Mouse (Mus musculus): ENCODE data around the gene Rbms1. TPM values are rescaled to one million over a fixed set of nuclear protein-coding genes. Genes with fewer than 3 reads are reported as not detected.

Gene Rbms1
- polyA plus RNA-seq, 1 experiment from 2014 or later: 22.1 TPM

- Histone ChIP-seq H3K27ac (replicated peaks) (no peak overlapping the region), H3K9me3 (no peaks in the 10 kb centered on the region), H3K4me3 (no peak overlapping the region), H3K36me3 (no peaks in the 10 kb centered on the region), H3K9ac (replicated peaks) (no peak overlapping the region), H3K27me3 (no peaks in the 10 kb centered on the region), H3K4me1 (peaks cover 22% of the 10 kb centered on the region), H3K4me2 (replicated peaks) (no peak overlapping the region)
- 94% methylated on average over 4 of the region's 4 CpGs for WGBS
- no peak for ATAC-seq (replicated peaks)
These were observed 252.7 kb downstream of the Rbms1 start for GRCm38 (mm10) chr2:60710317-60710716.

GRCm38 (mm10) chr2:60708671-60709070, 254.3 kb downstream of the Rbms1 start:
- Histone ChIP-seq H3K27me3 (no peaks in the 10 kb centered on the region), H3K4me2 (replicated peaks) (no peak overlapping the region), H3K36me3 (no peaks in the 10 kb centered on the region), H3K9me3 (no peaks in the 10 kb centered on the region), H3K4me3 (no peak overlapping the region), H3K27ac (replicated peaks) (no peak overlapping the region), H3K9ac (replicated peaks) (no peak overlapping the region), H3K4me1 (peaks cover 5% of the 10 kb centered on the region)
- no peak for ATAC-seq (replicated peaks)
- 48% methylated on average over 3 of the region's 3 CpGs for WGBS

DNA sequence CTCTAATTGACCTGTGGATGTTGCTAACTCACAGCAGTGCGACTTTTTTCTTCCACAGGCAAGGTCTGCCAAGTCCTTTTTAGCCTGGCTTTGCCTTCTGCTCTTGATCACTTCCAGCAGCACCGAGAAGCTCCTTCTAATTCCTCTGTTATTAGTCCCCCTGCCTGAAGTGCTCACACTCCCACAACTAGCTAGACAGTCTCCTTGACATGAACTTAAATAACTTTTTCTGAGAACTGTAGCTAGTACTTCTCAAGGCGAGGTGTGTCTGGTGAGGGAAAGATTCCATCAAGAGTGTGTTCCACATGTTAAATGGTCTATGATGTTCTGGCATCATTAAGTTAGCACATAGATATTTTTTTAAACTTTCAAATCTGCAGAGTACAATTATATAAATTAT, 256.1 kb downstream of the Rbms1 start:
- H3K9ac ChIP-seq (replicated peaks): no peak overlapping the region
- H3K4me3 ChIP-seq: no peak overlapping the region
- H3K9me3 ChIP-seq: no peaks in the 10 kb centered on the region
- no peak for ATAC-seq (replicated peaks)
- H3K27me3 ChIP-seq: no peaks in the 10 kb centered on the region
- H3K27ac ChIP-seq (replicated peaks): no peak overlapping the region
- H3K4me1 ChIP-seq: no peaks in the 10 kb centered on the region
- no peaks in the 10 kb centered on the region for H3K36me3 ChIP-seq
- no peak overlapping the region for H3K4me2 ChIP-seq (replicated peaks)
- 82% methylated on average over 3 of the region's 3 CpGs for WGBS

- H3K36me3 ChIP-seq: no peaks in the 10 kb centered on the region
These were observed 257.6 kb downstream of the Rbms1 start for GRCm38 (mm10) chr2:60705426-60705825.

GRCm38 (mm10) chr2:60703315-60703714, 259.7 kb downstream of the Rbms1 start:
- H3K4me1 ChIP-seq: no peaks in the 10 kb centered on the region
- H3K36me3 ChIP-seq: no peaks in the 10 kb centered on the region
- no peaks in the 10 kb centered on the region for H3K27me3 ChIP-seq
- H3K9ac ChIP-seq (replicated peaks): no peak overlapping the region
- no peak overlapping the region for H3K4me3 ChIP-seq
- no peak overlapping the region for H3K4me2 ChIP-seq (replicated peaks)
- no peak for ATAC-seq (replicated peaks)
- no peak overlapping the region for H3K27ac ChIP-seq (replicated peaks)
- WGBS: 73% methylated on average over 4 of the region's 4 CpGs
- no peaks in the 10 kb centered on the region for H3K9me3 ChIP-seq

More at GRCm38 (mm10) chr2:60705426-60705825, 257.6 kb downstream of the Rbms1 start:
- H3K27ac ChIP-seq (replicated peaks): no peak overlapping the region
- 87% methylated on average over 8 of the region's 8 CpGs for WGBS
- H3K4me3 ChIP-seq: no peak overlapping the region
- no peaks in the 10 kb centered on the region for H3K27me3 ChIP-seq
- H3K9ac ChIP-seq (replicated peaks): no peak overlapping the region
- H3K4me1 ChIP-seq: no peaks in the 10 kb centered on the region
- ATAC-seq (replicated peaks): no peak
- H3K4me2 ChIP-seq (replicated peaks): no peak overlapping the region
- H3K9me3 ChIP-seq: no peaks in the 10 kb centered on the region

GRCm38 (mm10) chr2:60700956-60701355, 262.0 kb downstream of the Rbms1 start:
- Histone ChIP-seq H3K4me3 (no peak overlapping the region), H3K27me3 (no peaks in the 10 kb centered on the region), H3K4me1 (peaks cover 5% of the 10 kb centered on the region; the same call in 1 of the 2 replicates), H3K27ac (replicated peaks) (no peak overlapping the region), H3K9me3 (no peaks in the 10 kb centered on the region), H3K9ac (replicated peaks) (no peak overlapping the region), H3K4me2 (replicated peaks) (no peak overlapping the region), H3K36me3 (no peaks in the 10 kb centered on the region)
- ATAC-seq (replicated peaks): no peak
- WGBS: 93% methylated on average over 4 of the region's 4 CpGs

Other genes with a start within 250 kb of the Rbms1 start
- not detected in 2 replicates for gene Itgb6, start 240.5 kb downstream of the Rbms1 start, polyA plus RNA-seq (2015; fragmentation: Nextera tagmentation; extraction: Ambion mirVana)